Mouse (Mus musculus) thymus, postnatal 4 days (tissue): ENCODE results near the gene Asxl1.

Experiments used
- DNase-seq: peaks from one replicate; pipeline ENCODE4 v3.0.0; 2021

The Asxl1 gene

GRCm38 (mm10) chr2:153345454-153346220 lies at the start of gene Asxl1:
Gene Asxl1 (plus strand): TSS chr2:153345829.
- DNase-seq, result peak; percentile 94

DNA sequence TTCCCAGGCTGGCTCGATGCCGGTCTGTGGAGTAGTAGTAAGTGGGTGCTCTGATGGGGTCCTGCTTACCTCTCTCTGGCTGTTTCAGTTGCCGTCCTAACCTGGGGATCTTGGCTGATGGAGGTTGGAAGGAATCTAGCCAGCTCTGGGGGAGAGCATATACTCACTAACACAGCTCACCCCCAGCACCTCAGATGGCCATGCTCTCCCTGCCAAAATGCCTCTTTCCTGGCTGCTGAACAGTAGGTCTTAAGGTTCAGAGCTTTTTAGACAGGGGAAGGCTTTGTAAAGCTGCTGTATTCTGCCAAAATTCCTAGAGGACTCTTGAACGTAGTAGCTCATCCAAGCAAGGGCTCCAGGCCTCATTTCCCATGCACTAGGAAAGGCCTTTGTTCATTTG lies 47.9 kb upstream of the Asxl1 start:
- DNase-seq, result no peak

DNA sequence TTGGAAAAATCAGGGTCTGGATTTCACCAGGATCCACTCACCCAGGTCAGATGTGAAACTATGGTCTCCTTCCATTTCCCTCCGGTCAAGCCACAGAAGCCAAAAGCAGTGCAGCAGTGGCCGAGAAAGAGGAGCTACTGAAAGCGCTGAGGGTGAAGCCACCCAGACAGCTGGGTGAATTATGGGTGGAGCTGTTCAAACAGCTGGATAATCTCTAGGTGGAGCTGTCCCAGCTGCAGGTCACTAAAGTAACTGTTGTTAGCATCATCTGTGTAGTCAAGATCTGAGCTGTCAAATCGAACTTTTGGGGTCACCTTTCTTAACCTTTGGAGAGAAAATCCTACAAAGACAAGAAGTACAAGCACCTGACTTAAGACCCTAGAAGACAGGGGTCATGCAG lies 47.2 kb upstream of the Asxl1 start:
- no peak for DNase-seq

GRCm38 (mm10) chr2:153298863-153299262 lies 46.8 kb upstream of the Asxl1 start:
- no peak for DNase-seq

DNA sequence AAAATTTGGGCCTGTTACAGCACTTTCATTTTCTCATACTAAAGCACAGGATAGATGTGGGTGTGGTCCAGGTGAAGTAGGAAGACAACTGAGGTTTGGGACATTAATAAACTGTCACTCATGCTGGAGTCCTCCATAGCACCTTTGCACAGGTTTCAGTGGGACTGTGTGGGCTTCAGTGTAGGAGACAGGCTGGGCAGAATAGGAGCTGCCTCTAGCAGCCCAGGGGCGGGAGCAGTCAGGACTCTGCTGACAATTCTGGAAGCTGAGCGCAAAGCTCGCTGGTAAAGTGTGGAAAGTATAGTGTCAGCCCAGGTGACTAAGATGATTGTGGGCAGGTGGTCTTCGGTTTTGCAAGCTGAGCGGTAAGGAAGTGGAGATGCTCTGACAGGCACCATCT lies 44.5 kb upstream of the Asxl1 start:
- DNase-seq, result no peak

DNA sequence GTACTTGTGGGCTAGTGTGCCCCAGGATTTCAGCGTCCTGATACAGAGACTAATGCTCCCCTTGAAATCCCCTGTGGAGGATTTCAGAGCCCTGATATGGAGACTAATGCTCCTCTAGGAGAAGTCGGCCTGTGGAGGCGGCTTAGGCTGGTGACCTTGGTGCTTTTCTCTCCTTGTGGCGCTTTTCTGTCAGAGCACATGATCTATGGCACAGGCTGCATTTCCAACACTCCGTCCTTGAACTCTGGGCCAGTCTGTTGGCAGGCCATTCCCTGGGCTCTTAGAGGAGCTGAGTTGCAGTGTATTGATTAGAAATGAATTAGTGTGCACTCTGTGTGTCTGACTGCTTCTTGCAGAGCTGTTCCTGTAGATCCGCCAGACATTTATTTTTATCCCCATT lies 40.4 kb upstream of the Asxl1 start:
- no peak for DNase-seq

DNA sequence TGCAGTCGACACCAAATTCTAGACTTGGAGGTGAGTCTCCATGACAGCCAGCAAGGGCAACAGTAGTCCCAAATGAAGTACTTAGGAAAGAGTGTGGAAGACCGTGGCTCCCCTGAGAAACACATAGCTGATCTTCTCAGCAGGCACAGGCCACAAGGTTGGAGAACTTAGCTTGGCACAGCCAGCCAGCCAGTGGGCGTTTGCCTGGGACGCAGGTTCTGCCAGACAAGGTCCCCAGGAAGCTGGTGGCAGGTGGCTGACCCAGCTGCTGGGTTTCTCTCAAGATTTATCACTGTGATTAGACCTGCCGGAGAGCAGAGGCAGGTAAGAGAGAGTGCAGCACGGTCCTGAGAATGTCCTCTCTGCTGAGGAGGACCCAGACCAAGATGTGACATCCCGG lies 37.0 kb upstream of the Asxl1 start:
- DNase-seq, result peak; percentile 16

DNA sequence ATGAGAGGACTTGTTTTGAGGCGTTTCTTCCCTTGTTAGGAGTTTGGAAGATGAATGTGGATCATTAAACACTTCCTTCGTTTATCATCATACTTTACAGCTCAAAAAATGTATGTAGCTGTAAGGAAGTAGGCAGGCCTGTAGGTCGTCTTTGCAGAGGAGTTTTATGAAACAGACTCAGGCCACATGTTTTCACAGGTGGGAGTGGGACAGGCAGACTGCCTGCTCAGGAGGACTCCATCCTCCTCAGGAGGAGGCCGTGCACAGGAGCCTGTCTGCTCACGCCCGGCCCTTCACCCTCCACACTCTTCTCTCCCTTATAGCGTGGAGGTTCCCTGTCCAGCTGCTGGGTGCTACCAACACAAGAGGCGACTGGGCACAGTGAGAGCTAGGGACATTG lies 36.5 kb upstream of the Asxl1 start:
- no peak for DNase-seq

GRCm38 (mm10) chr2:153310228-153310627 lies 35.4 kb upstream of the Asxl1 start:
- DNase-seq, result no peak

- no peak for DNase-seq
Measured at GRCm38 (mm10) chr2:153312884-153313283, 32.7 kb upstream of the Asxl1 start.

DNA sequence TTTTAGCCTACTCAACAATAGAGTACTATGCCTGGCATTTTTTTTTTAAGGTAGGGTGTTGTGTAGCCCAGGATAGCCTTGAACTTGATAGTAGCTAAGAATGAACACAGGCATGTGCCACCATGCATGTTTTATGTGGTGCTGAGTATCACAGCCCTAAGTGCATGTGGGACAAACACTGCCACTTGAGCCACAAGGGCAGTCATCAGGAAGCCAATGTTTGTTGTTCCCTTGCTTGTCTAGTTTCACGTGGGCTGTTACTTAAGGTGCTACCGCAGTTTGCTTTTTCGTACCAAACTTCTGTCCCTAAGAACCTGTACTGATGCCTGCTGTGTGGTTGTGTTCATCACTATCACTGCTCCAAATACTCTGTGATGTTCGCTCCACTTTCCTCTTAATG lies 27.2 kb upstream of the Asxl1 start:
- DNase-seq, result no peak

DNA sequence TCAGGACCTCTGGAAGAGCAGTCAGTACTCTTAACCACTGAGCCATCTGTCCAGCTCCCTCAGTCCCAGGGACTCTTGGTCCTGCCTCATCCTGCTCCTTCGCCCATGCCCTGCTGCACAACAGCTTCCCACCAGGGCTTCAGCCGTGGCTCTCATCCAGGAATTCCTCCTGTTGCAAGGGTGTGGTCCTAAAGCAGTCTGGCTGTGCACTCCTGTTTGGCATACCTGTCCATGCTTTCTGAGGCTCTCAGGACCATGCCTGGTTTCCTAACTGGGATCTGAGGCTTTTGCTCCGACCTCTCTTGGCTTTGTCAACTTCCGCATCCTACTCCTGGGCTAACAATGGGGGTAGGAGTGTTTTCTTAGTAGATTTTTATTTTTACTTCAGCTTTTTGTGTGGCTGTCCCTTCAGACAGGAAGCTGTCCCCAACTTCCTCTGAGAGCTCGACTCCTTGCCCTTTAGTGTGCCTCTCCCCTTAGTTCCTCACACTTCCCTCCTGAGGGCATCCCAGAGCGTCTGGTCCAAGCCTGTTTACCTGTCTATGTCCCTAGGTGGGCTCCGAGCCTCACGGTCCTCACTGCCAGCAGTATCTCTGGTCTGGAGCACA lies 26.5 kb upstream of the Asxl1 start:
- no peak for DNase-seq

DNA sequence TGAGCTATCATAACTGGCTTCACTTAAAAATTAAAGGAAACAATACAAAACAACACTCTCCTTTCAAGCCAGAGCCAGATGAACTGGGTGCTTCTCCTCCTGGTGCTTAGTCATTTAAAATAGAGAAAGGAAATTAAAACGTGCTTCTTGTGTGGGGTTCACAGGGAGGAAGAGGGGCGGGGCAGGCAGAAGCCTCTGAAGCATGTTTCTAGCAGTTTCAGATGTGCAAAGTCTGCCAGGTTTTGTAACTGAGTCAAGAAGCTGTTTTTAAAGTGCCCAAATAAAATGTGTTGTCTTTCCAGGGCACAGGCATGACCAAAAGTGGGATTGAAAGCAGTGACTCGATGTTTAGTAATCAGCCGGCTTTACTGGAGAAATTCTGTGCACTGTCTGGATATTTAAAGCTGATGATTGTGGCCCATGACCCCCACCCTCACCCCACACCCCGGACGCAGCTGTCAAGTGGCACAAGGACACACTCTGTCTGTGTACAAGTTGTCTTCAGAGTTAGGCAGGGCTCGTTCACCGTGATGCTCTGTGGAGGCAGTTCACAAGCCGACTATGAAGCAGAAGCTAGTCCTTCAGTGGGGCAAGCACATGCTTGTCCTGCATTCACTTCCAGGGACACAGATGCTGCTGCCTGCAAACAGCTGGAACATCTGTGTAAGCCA lies 19.8 kb upstream of the Asxl1 start:
- peak; percentile 47 for DNase-seq

DNA sequence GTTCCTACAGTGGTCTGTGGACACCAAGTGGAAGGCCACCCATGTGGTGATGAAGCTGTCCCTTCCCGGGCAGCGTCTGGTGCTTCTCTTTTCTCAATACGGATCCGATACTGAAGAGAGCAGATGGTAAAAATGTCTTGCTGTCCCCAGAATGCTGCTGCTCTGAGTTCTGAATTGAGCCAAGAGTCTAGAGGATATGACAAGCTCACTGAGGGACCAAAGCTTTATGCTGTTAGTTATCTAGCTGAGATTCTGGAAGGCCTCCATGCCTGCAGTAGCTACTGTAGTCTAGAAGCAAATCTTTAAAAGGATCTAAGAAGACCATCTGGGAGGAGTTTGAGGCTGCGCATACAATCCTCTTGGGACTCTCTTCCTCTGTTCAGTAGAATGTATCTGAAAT lies 13.4 kb upstream of the Asxl1 start:
- DNase-seq, result no peak

DNA sequence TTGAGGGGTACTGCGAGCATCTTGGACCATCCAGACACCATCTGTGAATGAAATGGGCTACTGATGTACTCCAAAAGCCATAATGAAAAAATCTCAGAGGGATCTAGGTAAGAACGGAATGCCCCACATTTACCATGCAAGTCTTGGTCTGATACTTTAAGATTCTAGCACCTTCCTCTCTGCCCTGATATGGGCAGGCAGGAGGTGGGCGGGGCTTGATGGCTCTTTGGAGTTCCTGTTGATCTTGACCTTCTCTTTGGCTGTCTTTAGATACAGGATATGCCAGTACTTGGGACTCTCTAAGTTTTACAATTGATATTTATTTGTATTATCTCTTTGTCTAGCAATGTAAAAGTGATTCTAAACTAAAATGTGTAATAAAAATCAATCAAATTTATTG lies 12.6 kb upstream of the Asxl1 start:
- DNase-seq, result peak; percentile 72

- DNase-seq, result peak; percentile 57
Measured at GRCm38 (mm10) chr2:153333822-153334232, 11.8 kb upstream of the Asxl1 start.

DNA sequence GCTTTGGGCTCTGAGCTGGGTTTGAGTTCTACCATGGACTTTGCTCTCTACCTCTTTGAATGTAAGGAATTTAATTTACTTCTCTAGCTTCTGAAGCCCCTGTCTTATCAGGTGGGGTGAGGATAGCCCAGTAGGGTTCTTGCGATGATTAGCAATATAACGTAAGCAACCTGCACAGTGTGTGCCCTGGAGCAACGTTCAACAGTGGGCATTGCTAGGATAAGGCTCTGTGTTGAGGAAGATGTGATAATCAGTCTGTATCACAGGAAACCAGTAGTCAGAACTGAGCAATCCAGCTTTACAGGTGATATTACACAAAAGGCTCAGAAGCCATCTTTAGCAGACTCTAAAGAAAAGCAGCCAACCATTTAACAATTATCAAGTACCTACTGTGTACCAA lies 11.3 kb upstream of the Asxl1 start:
- DNase-seq, result no peak

DNA sequence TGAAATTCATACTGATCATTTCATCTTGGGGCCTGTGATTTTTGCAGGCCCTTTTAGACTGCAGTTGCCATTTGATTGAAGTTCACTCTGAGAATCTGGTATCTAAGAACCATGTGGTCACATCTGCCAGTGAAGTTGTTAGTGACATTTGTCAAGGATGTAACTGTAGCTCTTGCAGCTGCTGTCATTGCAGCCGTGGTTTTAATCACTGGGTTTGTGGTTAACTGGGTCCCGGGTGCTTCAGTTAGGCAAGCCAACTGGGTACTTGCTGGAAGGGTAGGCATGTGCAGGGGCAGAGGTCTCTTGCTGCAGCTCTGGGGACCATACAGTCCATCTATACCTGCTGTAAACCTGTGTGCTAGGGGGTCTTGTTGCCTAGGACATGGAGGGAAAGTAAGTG lies 9.5 kb upstream of the Asxl1 start:
- DNase-seq, result peak; percentile 60

DNA sequence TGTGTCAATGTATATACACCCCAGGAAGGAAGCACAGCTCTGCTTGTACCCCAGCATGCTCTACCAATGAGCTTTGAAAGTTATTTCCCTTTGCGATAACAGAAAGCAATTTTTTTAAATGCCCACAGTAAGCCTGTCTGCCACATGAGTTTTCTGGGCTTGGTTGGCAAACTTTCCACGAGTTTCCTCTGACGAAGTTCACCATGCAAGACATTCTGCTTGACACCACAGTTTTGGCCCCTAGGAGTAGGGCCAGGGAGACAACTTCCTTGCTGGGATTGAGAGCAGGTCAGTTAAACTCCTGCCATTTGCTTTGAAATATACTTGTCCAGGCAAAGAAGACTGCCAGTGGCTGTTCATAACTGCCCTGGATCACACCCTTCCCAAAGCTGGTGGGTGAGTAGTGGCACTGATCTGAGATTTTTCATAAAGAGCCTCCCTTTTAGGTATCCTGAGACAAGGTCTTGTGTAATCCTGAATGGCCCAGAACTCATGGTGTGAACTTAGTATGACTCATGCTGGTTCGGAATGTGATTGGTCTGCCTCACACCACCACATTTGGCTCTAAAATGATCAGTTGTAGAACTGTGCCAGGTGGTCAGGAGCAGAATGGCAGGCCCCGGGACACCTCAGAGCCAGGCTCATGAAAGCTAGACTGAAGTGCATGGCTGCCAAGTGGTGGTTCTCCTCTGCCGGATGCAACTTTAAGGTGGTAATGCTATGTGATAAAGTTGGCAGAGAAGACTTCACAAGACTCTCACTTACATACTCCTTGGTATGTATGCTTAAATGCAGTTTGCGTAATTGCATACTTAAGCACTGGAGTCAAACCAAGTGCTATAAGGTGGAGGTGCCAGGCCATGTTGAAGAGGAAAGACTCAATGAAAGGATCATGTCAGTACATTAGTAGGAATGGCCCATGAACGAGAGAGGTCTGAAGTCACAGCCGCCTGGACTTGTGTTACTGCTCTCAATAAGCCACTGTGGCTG lies 7.0 kb upstream of the Asxl1 start:
- DNase-seq, result no peak

DNA sequence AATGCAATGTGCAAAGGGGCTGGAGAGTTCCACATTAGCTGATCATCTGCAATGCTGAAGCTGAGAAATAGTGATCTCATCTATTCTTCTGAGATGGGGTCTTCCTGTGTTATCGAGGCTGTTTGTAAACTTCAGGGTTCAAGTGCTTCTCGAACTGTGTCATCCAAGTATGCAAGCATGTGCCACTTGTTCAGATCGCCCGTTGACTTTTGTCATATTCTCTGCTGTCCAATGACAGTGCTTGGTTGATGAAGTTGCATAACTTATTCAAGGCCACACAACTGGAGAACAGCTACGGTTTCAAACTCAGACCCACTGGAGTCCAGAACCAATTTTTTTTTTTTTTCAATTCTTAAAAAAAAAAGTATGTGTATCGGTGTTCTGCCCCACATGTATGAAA lies 3.5 kb upstream of the Asxl1 start:
- DNase-seq, result no peak

- no peak for DNase-seq
Measured at GRCm38 (mm10) chr2:153342602-153343001, 3.0 kb upstream of the Asxl1 start.

- DNase-seq, result no peak
Measured at GRCm38 (mm10) chr2:153343191-153343590, 2.4 kb upstream of the Asxl1 start.

- DNase-seq, result no peak
Measured at GRCm38 (mm10) chr2:153345071-153345453, 567 bp upstream of the Asxl1 start.
